Mouse (Mus musculus) midbrain, embryonic 12.5 days (tissue): Measurements from ENCODE around the gene Gstt2. TPM values are rescaled to one million over a fixed set of nuclear protein-coding genes. Genes with fewer than 3 reads are reported as not detected.

Experiments
- ATAC-seq: fragments of 200-750 bp; cut with Nextera tagmentation; 2 replicates; pipeline ENCODE4 v1.8.0; 2017; ENCODE audit warnings: low read depth, moderate TSS enrichment, moderate library complexity; ENCODE audit not compliant: low FRiP score
- H3K27ac ChIP-seq: fragments of 300-500 bp; sonication (generic); replicated peaks from 2 replicates; pipeline ENCODE4 v1.5.1; 2016; ENCODE audit warnings: mild to moderate bottlenecking
- H3K27me3 ChIP-seq: fragments of 300-500 bp; sonication (generic); 2 replicates; pipeline ENCODE4 v1.6.1; 2016; ENCODE audit warnings: mild to moderate bottlenecking
- H3K36me3 ChIP-seq: fragments of 300-500 bp; sonication (generic); 2 replicates; pipeline ENCODE4 v1.6.1; 2016
- H3K4me1 ChIP-seq: fragments of 300-500 bp; sonication (generic); 2 replicates; pipeline ENCODE4 v1.6.1; 2016
- H3K4me2 ChIP-seq: fragments of 300-500 bp; sonication (generic); replicated peaks from 2 replicates; pipeline ENCODE4 v1.6.1; 2016; ENCODE audit warnings: mild to moderate bottlenecking, moderate library complexity
- H3K4me3 ChIP-seq: fragments of 300-500 bp; sonication (generic); 2 replicates; pipeline ENCODE4 v1.5.1; 2016; ENCODE audit warnings: mild to moderate bottlenecking
- H3K9ac ChIP-seq: fragments of 300-500 bp; sonication (generic); replicated peaks from 2 replicates; pipeline ENCODE4 v1.6.1; 2016; ENCODE audit warnings: mild to moderate bottlenecking, moderate library complexity
- H3K9me3 ChIP-seq: fragments of 300-500 bp; sonication (generic); 2 replicates; pipeline ENCODE4 v1.6.1; 2016; ENCODE audit warnings: mild to moderate bottlenecking
- WGBS: fragments of 180-500 bp; shearing (Covaris S2); methylation state at CpG from one replicate; pipeline ENCODE4 v1.1.7; 2016; 5-methylcytosine and 5-hydroxymethylcytosine counted together
- polyA plus RNA-seq: library from polyadenylated mRNA; unstranded; fragments of >200 nt; fragmentation: Nextera tagmentation; extraction: Ambion mirVana; gene quantifications from 2 replicates; pipeline ENCODE4 v1.2.1, GENCODE M21; 2016

Gstt2 gene
- polyA plus RNA-seq, 1 experiment from 2014 or later = 7.9 TPM

- no peak for ATAC-seq
- 69% methylated on average over 10 of the region's 10 CpGs for WGBS
- H3K27me3 ChIP-seq = peaks cover 9% of the 10 kb centered on the region; the same call in 1 of the 2 replicates
These were observed 18.6 kb downstream of the Gstt2 start for GRCm38 (mm10) chr10:75818641-75819040.

DNA sequence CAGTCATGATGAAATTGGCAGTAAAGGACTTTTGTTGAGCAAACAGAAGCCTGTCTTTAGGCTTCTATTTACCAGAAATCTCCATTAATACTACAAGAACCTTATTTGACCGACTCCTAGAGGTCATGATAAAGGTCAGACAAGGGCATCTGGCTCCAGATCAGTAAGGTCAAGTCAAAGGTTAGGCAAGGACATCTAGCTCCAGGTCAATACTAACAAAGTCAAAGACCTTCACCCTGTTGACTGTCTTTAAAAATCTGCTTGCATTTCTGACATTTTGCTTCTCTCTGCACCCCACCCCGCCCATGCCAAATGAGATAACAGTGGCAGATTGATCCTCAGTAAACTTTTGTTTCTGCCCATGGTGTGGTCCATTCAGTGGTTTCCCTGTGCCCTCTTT lies 33.0 kb downstream of the Gstt2 start:
- 67% methylated on average over 2 of the region's 2 CpGs for WGBS
- no peak for ATAC-seq
- H3K36me3 ChIP-seq = no peaks in the 10 kb centered on the region
- no peaks in the 10 kb centered on the region for H3K4me1 ChIP-seq
- no peak overlapping the region for H3K4me3 ChIP-seq
- H3K27me3 ChIP-seq = no peaks in the 10 kb centered on the region; the same call in 1 of the 2 replicates
- no peak overlapping the region for H3K9ac ChIP-seq
- H3K9me3 ChIP-seq = no peaks in the 10 kb centered on the region
- no peak overlapping the region for H3K27ac ChIP-seq
- no peak overlapping the region for H3K4me2 ChIP-seq

More at GRCm38 (mm10) chr10:75818641-75819040, 18.6 kb downstream of the Gstt2 start:
- H3K4me3 ChIP-seq = no peak overlapping the region
- no peaks in the 10 kb centered on the region for H3K36me3 ChIP-seq
- no peak overlapping the region for H3K4me2 ChIP-seq
- no peak overlapping the region for H3K9ac ChIP-seq
- no peaks in the 10 kb centered on the region for H3K4me1 ChIP-seq
- H3K9me3 ChIP-seq = 0 out of 2 replicates have a peak, but pooled peaks cover 5% of the 10 kb centered on the region
- H3K27ac ChIP-seq = no peak overlapping the region

DNA sequence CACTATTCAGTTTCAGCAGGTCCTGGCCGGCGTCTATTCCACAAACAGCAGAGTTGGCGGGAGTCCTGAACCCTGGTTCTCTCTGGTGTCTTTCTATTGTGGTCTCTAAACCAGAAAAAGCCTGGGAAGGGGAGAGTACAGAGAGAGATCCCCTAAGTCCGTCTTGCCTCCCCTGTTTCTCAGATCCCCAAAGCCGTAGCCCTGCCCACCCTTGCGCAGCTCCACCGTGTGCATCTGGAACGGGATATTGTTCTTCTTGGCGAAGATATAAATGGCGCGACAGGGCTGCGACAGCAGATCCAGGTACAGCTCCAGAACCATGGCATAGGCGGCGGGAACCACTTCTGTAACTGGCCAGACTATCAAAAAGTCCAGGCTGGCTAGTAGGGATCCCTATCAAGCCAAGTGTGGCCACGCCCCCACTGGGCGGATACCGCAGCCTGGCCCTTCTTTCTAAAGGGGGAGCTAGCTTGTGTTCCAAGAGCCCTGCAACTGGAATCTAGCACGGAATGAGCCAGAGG lies 39.0 kb downstream of the Gstt2 start, which contains the start of gene Gstt1:
TSS of gene Gstt1 (minus strand) at position 409 of the 521 bp plus-strand sequence.
- WGBS = 4% methylated on average over 18 of the region's 18 CpGs

DNA sequence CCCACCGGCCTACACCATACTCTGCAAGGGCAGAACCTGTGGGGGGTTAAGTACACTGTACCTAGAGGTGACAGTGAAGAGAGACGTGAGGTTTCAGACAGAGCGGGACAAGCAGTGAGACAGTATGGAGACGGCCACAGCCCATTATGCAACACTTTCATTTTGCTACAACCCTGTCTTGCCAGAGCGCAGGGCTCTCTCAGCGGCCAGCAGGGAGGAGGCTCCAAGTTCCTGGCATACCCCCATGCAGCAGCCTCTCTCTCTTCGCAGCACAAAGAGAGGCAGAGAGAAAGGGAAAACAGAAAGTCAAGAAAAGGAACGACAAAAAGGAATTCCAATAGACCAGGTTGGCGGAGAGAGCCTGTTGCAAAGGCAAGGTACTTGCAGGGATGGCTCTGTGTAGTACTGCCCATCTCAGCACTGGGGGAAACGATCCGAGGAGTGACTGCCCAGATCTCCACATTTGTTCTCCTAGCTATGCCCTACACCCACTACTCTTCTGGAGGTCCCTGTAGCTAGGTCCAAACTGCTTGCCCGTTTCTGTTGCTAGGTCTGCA lies 39.5 kb downstream of the Gstt2 start:
- peak overlapping the region; percentile 71 for H3K4me2 ChIP-seq
- H3K9ac ChIP-seq = peak overlapping the region; percentile 51
- peaks cover 21% of the 10 kb centered on the region for H3K27me3 ChIP-seq
- H3K4me3 ChIP-seq = peak overlapping the region; percentile 42
- no peaks in the 10 kb centered on the region for H3K36me3 ChIP-seq
- no peaks in the 10 kb centered on the region for H3K9me3 ChIP-seq
- ATAC-seq = 0 out of 2 replicates have a peak, but pooled peaks have one; percentile 66
- H3K27ac ChIP-seq = no peak overlapping the region
- WGBS = 1% methylated on average over 12 of the region's 12 CpGs
- H3K4me1 ChIP-seq = peaks cover 4% of the 10 kb centered on the region; the same call in 1 of the 2 replicates

More for the DNA sequence above, 39.0 kb downstream of the Gstt2 start, which contains the start of gene Gstt1:
- Histone ChIP-seq H3K27me3 (peaks cover 21% of the 10 kb centered on the region), H3K4me3 (peak within 1 kb of the TSS; percentile 42), H3K9ac (peak within 1 kb of the TSS; percentile 51), H3K27ac (no peak within 1 kb of the TSS), H3K9me3 (no peaks in the 10 kb centered on the region), H3K4me1 (peaks cover 4% of the 10 kb centered on the region; the same call in 1 of the 2 replicates), H3K4me2 (peak within 1 kb of the TSS; percentile 71), H3K36me3 (no peaks in the 10 kb centered on the region)
- ATAC-seq = no peak

DNA sequence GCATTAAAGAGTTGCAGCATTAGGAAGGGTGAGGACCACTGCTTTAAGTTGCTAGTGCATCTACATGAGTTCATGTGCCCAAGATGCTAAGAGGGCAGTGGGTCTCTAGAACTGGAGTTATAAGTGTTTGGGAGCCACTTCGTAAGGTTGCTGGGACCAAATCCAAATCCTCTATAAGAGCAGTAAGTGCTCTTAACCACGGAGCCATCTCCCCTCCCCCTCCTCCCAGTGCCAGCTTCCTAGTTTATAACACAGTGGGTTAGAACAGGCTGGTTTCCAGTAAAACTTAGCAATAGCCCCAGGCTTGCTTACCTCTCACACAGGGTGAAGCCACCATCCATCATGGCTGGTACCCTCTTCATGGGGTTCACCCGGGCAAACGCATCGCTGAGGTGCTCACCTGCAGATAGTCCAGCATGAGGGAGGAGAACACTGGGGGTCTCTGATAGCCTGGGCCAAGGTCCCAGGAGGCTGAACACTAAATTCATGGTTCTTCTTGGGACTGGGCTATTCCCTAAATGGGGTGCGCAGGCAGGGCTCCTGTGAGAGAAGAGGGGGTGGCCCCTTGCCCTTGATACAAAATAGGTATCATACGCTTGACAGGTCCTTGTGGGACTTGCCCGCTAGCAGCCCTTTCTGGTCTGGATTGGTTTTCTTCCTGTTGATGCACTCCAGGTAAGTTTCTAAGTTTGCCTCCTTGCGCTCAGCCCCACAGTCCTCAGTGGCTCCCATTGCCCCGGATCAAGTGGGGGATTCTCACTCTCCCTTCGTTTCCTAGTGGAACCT lies 40.3 kb downstream of the Gstt2 start:
- Histone ChIP-seq H3K27ac (no peak overlapping the region), H3K27me3 (peaks cover 21% of the 10 kb centered on the region), H3K4me2 (peak overlapping the region; percentile 71), H3K36me3 (no peaks in the 10 kb centered on the region), H3K4me1 (peaks cover 4% of the 10 kb centered on the region; the same call in 1 of the 2 replicates), H3K9me3 (no peaks in the 10 kb centered on the region), H3K4me3 (peak overlapping the region; percentile 42), H3K9ac (peak overlapping the region; percentile 51; the same call in 1 of the 2 replicates)
- no peak for ATAC-seq
- 45% methylated on average over 11 of the region's 11 CpGs for WGBS

DNA sequence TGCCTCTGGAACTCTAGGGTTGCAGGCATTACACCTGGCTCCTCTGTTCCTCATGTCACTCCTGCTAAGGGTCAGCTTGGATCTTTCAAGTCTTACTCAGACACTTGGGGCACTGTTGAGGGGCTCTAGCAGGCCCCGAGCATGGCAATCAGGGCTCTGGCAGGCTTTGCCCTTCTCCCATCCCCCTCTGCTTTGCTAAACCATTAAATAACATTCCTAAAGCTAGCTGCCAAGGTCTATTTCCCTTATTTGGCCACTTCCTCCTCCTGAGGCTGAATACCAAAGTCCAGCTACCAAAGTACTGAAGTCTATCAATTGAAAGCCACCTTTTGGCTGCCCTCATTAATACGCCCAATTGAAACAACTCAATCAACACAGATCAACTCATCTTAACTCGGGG lies 42.3 kb downstream of the Gstt2 start:
- Histone ChIP-seq H3K4me3 (no peak overlapping the region), H3K4me1 (peaks cover 4% of the 10 kb centered on the region; the same call in 1 of the 2 replicates), H3K27ac (no peak overlapping the region), H3K9me3 (no peaks in the 10 kb centered on the region), H3K4me2 (no peak overlapping the region), H3K36me3 (no peaks in the 10 kb centered on the region), H3K9ac (no peak overlapping the region), H3K27me3 (peaks cover 21% of the 10 kb centered on the region)
- ATAC-seq = no peak
- WGBS = 30% methylated on average over 3 of the region's 3 CpGs

GRCm38 (mm10) chr10:75790773-75791172 lies 46.5 kb downstream of the Gstt2 start:
- peaks cover 4% of the 10 kb centered on the region; the same call in 1 of the 2 replicates for H3K4me1 ChIP-seq
- H3K9ac ChIP-seq = no peak overlapping the region
- H3K4me2 ChIP-seq = no peak overlapping the region
- ATAC-seq = no peak
- peaks cover 9% of the 10 kb centered on the region; the same call in 1 of the 2 replicates for H3K27me3 ChIP-seq
- WGBS = 25% methylated on average over 7 of the region's 7 CpGs
- H3K27ac ChIP-seq = no peak overlapping the region
- no peak overlapping the region for H3K4me3 ChIP-seq
- no peaks in the 10 kb centered on the region for H3K36me3 ChIP-seq
- no peaks in the 10 kb centered on the region for H3K9me3 ChIP-seq

DNA sequence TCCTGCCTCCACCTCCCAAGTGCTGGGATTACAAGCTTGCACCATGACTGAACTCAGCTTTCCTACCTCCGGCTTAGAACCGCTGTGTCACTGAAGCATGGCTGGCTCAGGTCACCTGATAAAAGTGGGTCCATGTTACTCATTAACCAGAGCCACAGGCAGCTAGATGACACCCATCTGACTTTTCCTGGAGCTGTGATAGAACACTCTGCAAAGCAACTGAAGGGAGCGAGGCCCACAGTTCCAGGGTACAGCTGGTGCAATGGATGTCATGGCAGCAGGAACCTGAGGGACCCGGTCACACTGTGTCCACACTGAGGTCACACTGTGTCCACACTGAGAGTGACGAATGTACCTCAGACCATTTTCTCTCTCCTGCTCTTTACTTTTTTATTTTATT lies 47.4 kb downstream of the Gstt2 start:
- Histone ChIP-seq H3K36me3 (no peaks in the 10 kb centered on the region), H3K27me3 (peaks cover 3% of the 10 kb centered on the region; the same call in 1 of the 2 replicates), H3K4me2 (no peak overlapping the region), H3K4me3 (no peak overlapping the region), H3K4me1 (peaks cover 3% of the 10 kb centered on the region; the same call in 1 of the 2 replicates), H3K9ac (no peak overlapping the region), H3K9me3 (no peaks in the 10 kb centered on the region), H3K27ac (no peak overlapping the region)
- no peak for ATAC-seq
- 93% methylated on average over 5 of the region's 5 CpGs for WGBS

DNA sequence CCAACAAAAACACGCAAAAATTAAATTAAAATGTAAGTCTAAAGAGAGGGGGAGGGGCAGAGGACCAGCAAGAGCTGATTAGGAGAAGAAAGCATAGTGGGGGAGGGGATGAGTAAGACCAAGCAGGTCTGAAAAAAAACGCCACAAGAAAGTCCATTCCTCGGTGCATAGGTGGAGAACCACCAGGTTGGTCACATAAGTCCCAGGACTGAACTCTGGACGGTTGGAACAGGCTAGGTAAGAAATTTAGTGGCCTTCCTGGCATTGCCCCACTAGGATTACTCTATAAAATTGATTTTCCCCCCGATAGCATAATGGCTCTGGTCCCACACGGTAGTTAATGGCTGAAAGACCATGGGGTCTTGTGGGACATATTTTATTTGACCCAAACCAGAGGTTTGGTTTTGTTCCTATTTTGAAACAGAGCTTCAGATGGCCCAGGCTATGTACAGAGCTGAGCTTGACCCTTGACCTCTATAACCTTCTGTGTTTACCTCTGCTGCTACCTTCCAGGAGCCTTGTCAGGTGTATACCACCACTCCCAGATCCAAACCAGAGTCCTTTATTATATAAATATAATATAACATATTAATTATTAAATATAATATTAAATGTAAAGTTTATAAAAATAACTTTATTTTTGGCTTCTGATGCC lies 48.0 kb downstream of the Gstt2 start:
- H3K27ac ChIP-seq = no peak overlapping the region
- peaks cover 3% of the 10 kb centered on the region; the same call in 1 of the 2 replicates for H3K27me3 ChIP-seq
- ATAC-seq = no peak
- H3K4me2 ChIP-seq = no peak overlapping the region
- H3K9ac ChIP-seq = no peak overlapping the region
- H3K9me3 ChIP-seq = no peaks in the 10 kb centered on the region
- no peaks in the 10 kb centered on the region for H3K36me3 ChIP-seq
- 74% methylated on average over 6 of the region's 6 CpGs for WGBS
- H3K4me1 ChIP-seq = no peaks in the 10 kb centered on the region
- H3K4me3 ChIP-seq = no peak overlapping the region

DNA sequence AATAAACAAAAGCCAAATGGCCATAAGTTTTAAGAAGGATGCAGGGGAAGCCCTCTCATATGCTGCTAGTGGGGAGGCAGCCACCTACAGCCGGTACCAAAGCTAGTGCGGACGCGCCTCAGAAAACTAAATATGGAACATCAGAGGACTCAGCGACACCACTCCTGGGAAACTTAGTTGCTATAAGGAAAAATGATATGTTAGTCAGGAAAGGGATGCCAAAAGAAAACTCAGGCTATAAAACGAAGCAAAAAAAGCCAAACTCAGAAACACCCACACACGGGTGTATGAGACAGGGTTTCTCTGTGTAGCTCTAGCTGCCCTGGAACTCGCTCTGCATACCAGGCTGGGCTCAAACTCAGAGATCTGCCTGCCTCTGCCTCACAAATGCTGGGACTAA lies 48.9 kb downstream of the Gstt2 start:
- H3K27ac ChIP-seq = no peak overlapping the region
- WGBS = 94% methylated on average over 8 of the region's 8 CpGs
- H3K4me2 ChIP-seq = no peak overlapping the region
- ATAC-seq = no peak
- no peaks in the 10 kb centered on the region for H3K4me1 ChIP-seq
- H3K4me3 ChIP-seq = no peak overlapping the region
- no peaks in the 10 kb centered on the region for H3K36me3 ChIP-seq
- H3K9ac ChIP-seq = no peak overlapping the region
- no peaks in the 10 kb centered on the region for H3K9me3 ChIP-seq
- 0 out of 2 replicates have a peak, but pooled peaks cover 4% of the 10 kb centered on the region for H3K27me3 ChIP-seq

DNA sequence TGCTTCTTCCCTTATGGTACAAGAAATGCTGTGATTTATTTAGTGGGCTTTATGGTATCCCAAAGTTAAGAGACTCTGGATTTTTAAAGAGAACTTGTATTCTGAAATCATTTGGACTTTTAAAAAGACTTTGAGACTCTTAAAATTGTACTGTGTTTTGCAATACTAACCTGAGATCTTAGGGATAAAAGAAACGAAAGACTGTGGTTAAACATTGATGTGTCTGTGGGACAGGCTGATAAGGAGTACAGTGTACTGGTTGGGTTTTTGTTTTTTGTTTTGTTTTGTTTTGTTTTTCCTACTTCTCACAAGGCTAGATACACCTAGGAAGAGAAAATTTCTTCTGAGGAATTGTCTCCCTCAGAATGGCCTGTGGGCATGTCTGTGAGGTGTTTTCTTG lies 51.8 kb downstream of the Gstt2 start:
- no peak for ATAC-seq
- Histone ChIP-seq H3K4me3 (no peak overlapping the region), H3K36me3 (no peaks in the 10 kb centered on the region), H3K27ac (no peak overlapping the region), H3K9me3 (no peaks in the 10 kb centered on the region), H3K27me3 (peaks cover 28% of the 10 kb centered on the region), H3K9ac (no peak overlapping the region), H3K4me2 (no peak overlapping the region), H3K4me1 (peaks cover 9% of the 10 kb centered on the region)
- 74% methylated on average over 1 of the region's 1 CpGs for WGBS
